17 mouse cellular contexts compared by ENCODE assay signal in the genomic region with DNA sequence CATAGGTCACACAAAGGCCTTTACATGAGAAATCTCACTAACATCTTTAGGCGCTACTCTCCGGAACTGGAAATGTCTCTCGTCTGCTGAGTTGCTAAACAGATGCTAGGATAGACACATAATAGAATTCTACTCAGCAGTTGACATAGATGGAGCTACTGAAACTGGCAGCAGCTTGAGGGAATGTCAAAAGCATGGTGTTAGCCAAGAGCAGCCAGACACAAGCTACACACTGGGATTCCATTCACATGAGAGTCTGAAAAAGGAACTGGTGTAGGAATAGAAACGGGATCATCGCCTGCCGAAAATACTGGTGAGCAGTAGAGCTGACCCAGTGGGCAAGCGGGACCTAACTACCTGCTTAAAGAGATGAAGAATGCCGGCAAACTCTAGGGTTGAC.
DNase-seq lines count a peak whose midpoint lies in the region; ATAC-seq and TF ChIP-seq lines count a peak whose summit lies in the region.
"Had no signal": no experiment of that assay in that cellular context is flagged by ENCODE, and none has a peak within 500 bp of the region (broad histone marks: within the 10 kb centered on the region; RNA-seq: fewer than 3 reads in every experiment).

No protein-coding gene starts in this region.

- no peaks in the 10 kb centered on the region for H3K27me3 ChIP-seq in heart, adult 2 months (ENCODE audit: control insufficient read depth, insufficient read depth, low read length)
- no peaks in the 10 kb centered on the region for H3K27me3 ChIP-seq in heart, embryonic 16.5 days (ENCODE audit: control insufficient read depth, insufficient read depth, low read length)
- no peaks in the 10 kb centered on the region for H3K27me3 ChIP-seq in kidney, embryonic 14.5 days (ENCODE audit: control insufficient read depth, insufficient read depth, low read length)
- H3K27me3 ChIP-seq: midbrain, embryonic 13.5 days; stomach, embryonic 15.5 days had no signal

- H3K4me1 ChIP-seq in heart, adult 2 months (ENCODE audit: control insufficient read depth, insufficient read depth, low read length) = no peaks in the 10 kb centered on the region; the same call in 1 of the 2 replicates
- peaks cover 4% of the 10 kb centered on the region; the same call in 1 of the 2 replicates for H3K4me1 ChIP-seq in heart, embryonic 16.5 days (ENCODE audit: control insufficient read depth, insufficient read depth, low read length)
- H3K4me1 ChIP-seq in kidney, embryonic 14.5 days (ENCODE audit: control insufficient read depth, insufficient read depth, low read length) = no peaks in the 10 kb centered on the region
- H3K4me1 ChIP-seq: midbrain, embryonic 13.5 days; stomach, embryonic 15.5 days had no signal

- TF ChIP-seq CTCF in heart, adult 2 months (IDR thresholded peaks at IDR 0.05) = no peak

- no peaks in the 10 kb centered on the region; the same call in 1 of the 2 replicates for H3K9me3 ChIP-seq in heart, embryonic 16.5 days (replicated peaks; ENCODE audit: control insufficient read depth, low read length)
- peaks cover 10% of the 10 kb centered on the region; the same call in 1 of the 2 replicates for H3K9me3 ChIP-seq in kidney, embryonic 14.5 days (ENCODE audit: control insufficient read depth, low read length)
- H3K9me3 ChIP-seq: midbrain, embryonic 13.5 days; stomach, embryonic 15.5 days had no signal

- no peak overlapping the region for H3K9ac ChIP-seq in heart, adult 2 months (ENCODE audit: low read depth, low read length)
- no peak overlapping the region for H3K9ac ChIP-seq in heart, embryonic 16.5 days (ENCODE audit: low read length)
- no peak overlapping the region for H3K9ac ChIP-seq in kidney, embryonic 14.5 days (ENCODE audit: low read depth, low read length)
- H3K9ac ChIP-seq: midbrain, embryonic 13.5 days; stomach, embryonic 15.5 days had no signal

- peak in 1 of 2 experiments; percentile 44 for DNase-seq in heart, adult 2 months
- no peak for DNase-seq in heart, postnatal 14 days
- DNase-seq in brain, adult 2 months (ENCODE audit: low read depth, low spot score) = peak; percentile 40
- peak; percentile 12 to 36 for DNase-seq in layer of hippocampus, postnatal 36 days
- no peak for DNase-seq in spleen, postnatal 4 days (ENCODE audit: low spot score in 2 of 2)
- DNase-seq in urinary bladder, postnatal 25 days (ENCODE audit: low spot score) = no peak
- DNase-seq: adrenal gland, postnatal 25 days; cerebellum, postnatal 14 days; right cerebral cortex, adult 18-20 months; thymus, postnatal 14 days had no signal

- WGBS in heart, adult 2 months = 56% methylated on average over 8 of the region's 8 CpGs
- WGBS in heart, embryonic 16.5 days = 77% methylated on average over 8 of the region's 8 CpGs
- 92% methylated on average over 8 of the region's 8 CpGs for WGBS in kidney, embryonic 14.5 days

- no peak overlapping the region for H3K4me2 ChIP-seq in heart, embryonic 16.5 days (ENCODE audit: low read depth, low read length)
- no peak overlapping the region for H3K4me2 ChIP-seq in kidney, embryonic 14.5 days (replicated peaks; ENCODE audit: low read depth, low read length)
- H3K4me2 ChIP-seq: midbrain, embryonic 13.5 days; stomach, embryonic 15.5 days had no signal

- no peaks in the 10 kb centered on the region for H3K79me2 ChIP-seq in heart, adult 2 months (replicated peaks; ENCODE audit: control insufficient read depth, insufficient read depth, low read length)

- no peak overlapping the region for H3K4me3 ChIP-seq in heart, adult 2 months
- H3K4me3 ChIP-seq in heart, embryonic 16.5 days (ENCODE audit: low read length) = no peak overlapping the region
- H3K4me3 ChIP-seq in kidney, embryonic 14.5 days (ENCODE audit: low read length) = no peak overlapping the region
- H3K4me3 ChIP-seq: erythroblast, embryonic 14.5 days; midbrain, embryonic 13.5 days; myocyte; stomach, embryonic 15.5 days had no signal

- H3K27ac ChIP-seq in heart, adult 2 months = peak overlapping the region; percentile 52
- H3K27ac ChIP-seq in heart, embryonic 16.5 days (ENCODE audit: low read length) = peak overlapping the region; percentile 39; the same call in 1 of the 2 replicates
- H3K27ac ChIP-seq in kidney, embryonic 14.5 days (ENCODE audit: low read depth, low read length) = no peak overlapping the region
- H3K27ac ChIP-seq: midbrain, embryonic 13.5 days; stomach, embryonic 15.5 days had no signal

- TF ChIP-seq POLR2A in heart, adult 2 months (IDR thresholded peaks at IDR 0.05; ENCODE audit: insufficient read depth, low read depth, low read length) = no peak

- H3K36me3 ChIP-seq in heart, adult 2 months (ENCODE audit: control insufficient read depth, insufficient read depth, low read length) = no peaks in the 10 kb centered on the region
- no peaks in the 10 kb centered on the region for H3K36me3 ChIP-seq in heart, embryonic 16.5 days (ENCODE audit: control insufficient read depth, insufficient read depth)
- H3K36me3 ChIP-seq in kidney, embryonic 14.5 days (ENCODE audit: control insufficient read depth, insufficient read depth, low read length) = no peaks in the 10 kb centered on the region
- H3K36me3 ChIP-seq: midbrain, embryonic 13.5 days; stomach, embryonic 15.5 days had no signal

- intact Hi-C loops in heart, adult 2 months (cut with DNase I) = no loop called here
- intact Hi-C loops in heart, postnatal 14 days (cut with DNase I) = no loop called here

- TF ChIP-seq EP300 in heart, adult 2 months (IDR thresholded peaks at IDR 0.05; ENCODE audit: insufficient read depth, low read depth, low read length) = 0 out of 2 replicates have a peak, but pooled peaks have one; percentile 15

- 0 out of 2 replicates have a peak, but pooled peaks have one; percentile 10 for ATAC-seq in heart, embryonic 16.5 days (replicated peaks; ENCODE audit: extremely low read depth, insufficient read depth, low FRiP score)
- no peak for ATAC-seq in kidney, embryonic 14.5 days (ENCODE audit: low FRiP score, low TSS enrichment)
- ATAC-seq: hindbrain, embryonic 16.5 days; midbrain, embryonic 13.5 days had no signal

Comparison
In these comparisons a context has a peak if more than half of its experiments do, and no peak if none do; other contexts are left out.
1. DNase-seq: peak in brain, adult 2 months (single experiment) and layer of hippocampus, postnatal 36 days (2 of 2); none in heart, postnatal 14 days (0 of 2), spleen, postnatal 4 days (0 of 2) and urinary bladder, postnatal 25 days (single experiment).